Mouse (Mus musculus) forebrain, embryonic 11.5 days (tissue): Measurements from ENCODE around the gene Vmn2r124. TPM values are rescaled to one million over a fixed set of nuclear protein-coding genes. Genes with fewer than 3 reads are reported as not detected.
"Not testable (repeated sequence)": the region's sequence is repeated elsewhere in the genome, so short reads cannot be mapped to it uniquely, and the experiment has no call there.

Experiments used
- ATAC-seq: fragments of 200-750 bp; cut with Nextera tagmentation; replicated peaks from 2 replicates; pipeline ENCODE4 v1.8.0; 2017; ENCODE audit warnings: moderate TSS enrichment; ENCODE audit not compliant: low FRiP score
- DNase-seq: peaks from one replicate; pipeline ENCODE4 v3.0.0-alpha.2; 2017; ENCODE audit warnings: low spot score
- H3K27ac ChIP-seq: fragments of 300-500 bp; sonication (generic); 2 replicates; pipeline ENCODE4 v1.5.1; 2014; ENCODE audit warnings: low read depth, low read length
- H3K27me3 ChIP-seq: fragments of 300-500 bp; sonication (generic); 2 replicates; pipeline ENCODE4 v1.6.1; 2014; ENCODE audit warnings: mild to moderate bottlenecking, low read length, mixed read lengths; ENCODE audit not compliant: control insufficient read depth, insufficient read depth
- H3K36me3 ChIP-seq: fragments of 300-500 bp; sonication (generic); 2 replicates; pipeline ENCODE4 v1.6.1; 2014; ENCODE audit warnings: mild to moderate bottlenecking, low read length, moderate library complexity, mixed read lengths; ENCODE audit not compliant: control insufficient read depth, insufficient read depth
- H3K4me1 ChIP-seq: fragments of 300-500 bp; sonication (generic); replicated peaks from 2 replicates; pipeline ENCODE4 v1.6.1; 2014; ENCODE audit warnings: low read length, mixed read lengths; ENCODE audit not compliant: control insufficient read depth, insufficient read depth
- H3K4me2 ChIP-seq: fragments of 300-500 bp; sonication (generic); 2 replicates; pipeline ENCODE4 v1.6.1; 2014; ENCODE audit warnings: low read depth, mild to moderate bottlenecking, low read length, moderate library complexity, mixed read lengths; ENCODE audit not compliant: severe bottlenecking
- H3K4me3 ChIP-seq: fragments of 300-500 bp; sonication (generic); 2 replicates; pipeline ENCODE4 v1.5.1; 2014; ENCODE audit warnings: low read depth, low read length
- H3K9ac ChIP-seq: fragments of 300-500 bp; sonication (generic); 2 replicates; pipeline ENCODE4 v1.6.1; 2014; ENCODE audit warnings: low read length
- H3K9me3 ChIP-seq: fragments of 300-500 bp; sonication (generic); 2 replicates; pipeline ENCODE4 v1.6.1; 2016; ENCODE audit warnings: low read length, mixed read lengths; ENCODE audit not compliant: control insufficient read depth
- WGBS: fragments of 180-500 bp; shearing (Covaris S2); extraction: QIAGEN DNeasy Blood & Tissue Kit; methylation state at CpG from one replicate; pipeline ENCODE4 v1.1.7; 2014; 5-methylcytosine and 5-hydroxymethylcytosine counted together
- polyA plus RNA-seq: library from polyadenylated mRNA; unstranded; fragments of >200 nt; fragmentation: Nextera tagmentation; extraction: Ambion mirVana; gene quantifications from 2 replicates; pipeline ENCODE4 v1.2.1, GENCODE M21; 2014

Vmn2r124 gene
- not detected in 2 replicates for polyA plus RNA-seq

GRCm38 (mm10) chr17:18049124-18049523 is at the start of gene Vmn2r124:
Gene Vmn2r124 (plus strand): TSS chr17:18049424.
- no peak within 1 kb of the TSS for H3K4me2 ChIP-seq
- H3K4me1 ChIP-seq: no peaks in the 10 kb centered on the region
- DNase-seq (no peak), ATAC-seq (no peak)
- H3K36me3 ChIP-seq: no peaks in the 10 kb centered on the region
- WGBS: 62% methylated on average over 2 of the region's 2 CpGs
- no peak within 1 kb of the TSS for H3K27ac ChIP-seq
- no peak within 1 kb of the TSS for H3K9ac ChIP-seq
- H3K4me3 ChIP-seq: no peak within 1 kb of the TSS
- no peaks in the 10 kb centered on the region for H3K9me3 ChIP-seq
- H3K27me3 ChIP-seq: no peaks in the 10 kb centered on the region

- Histone ChIP-seq H3K4me1 (no peaks in the 10 kb centered on the region), H3K27ac (no peak overlapping the region), H3K36me3 (no peaks in the 10 kb centered on the region), H3K27me3 (no peaks in the 10 kb centered on the region), H3K4me2 (no peak overlapping the region), H3K9me3 (no peaks in the 10 kb centered on the region; the same call in 1 of the 2 replicates), H3K4me3 (no peak overlapping the region), H3K9ac (no peak overlapping the region)
- DNase-seq (no peak), ATAC-seq (no peak)
- WGBS: 90% methylated on average over 1 of the region's 1 CpGs
These were observed 44.5 kb upstream of the Vmn2r124 start for GRCm38 (mm10) chr17:18004752-18005151.

GRCm38 (mm10) chr17:18021433-18021832 is 27.8 kb upstream of the Vmn2r124 start, which contains the start of gene Fpr-rs4:
Gene Fpr-rs4 (plus strand): TSS chr17:18021733.
- 73% methylated on average over 2 of the region's 2 CpGs for WGBS
- Histone ChIP-seq H3K27ac (no peak within 1 kb of the TSS), H3K4me3 (no peak within 1 kb of the TSS), H3K27me3 (no peaks in the 10 kb centered on the region), H3K9ac (no peak within 1 kb of the TSS), H3K36me3 (no peaks in the 10 kb centered on the region), H3K9me3 (no peaks in the 10 kb centered on the region), H3K4me2 (no peak within 1 kb of the TSS), H3K4me1 (no peaks in the 10 kb centered on the region)
- no peak for ATAC-seq
- no peak for DNase-seq

- not testable (repeated sequence) for DNase-seq, H3K4me3 ChIP-seq, H3K9ac ChIP-seq, H3K36me3 ChIP-seq, H3K27ac ChIP-seq, H3K4me1 ChIP-seq, H3K9me3 ChIP-seq, ATAC-seq, H3K27me3 ChIP-seq, H3K4me2 ChIP-seq
These were observed 35.5 kb downstream of the Vmn2r124 start, which contains the start of gene Vmn2r91 for GRCm38 (mm10) chr17:18084716-18085115. Gene Vmn2r91 (plus strand): TSS chr17:18085016.

GRCm38 (mm10) chr17:18095626-18096025 is 46.4 kb downstream of the Vmn2r124 start:
- not testable (repeated sequence) for H3K9ac ChIP-seq, H3K36me3 ChIP-seq, DNase-seq, ATAC-seq, H3K9me3 ChIP-seq, H3K4me2 ChIP-seq, H3K4me3 ChIP-seq, H3K27ac ChIP-seq, H3K4me1 ChIP-seq, H3K27me3 ChIP-seq
- WGBS: 64% methylated on average over 1 of the region's 1 CpGs

- not testable (repeated sequence) for DNase-seq
These were observed 53.0 kb downstream of the Vmn2r124 start for GRCm38 (mm10) chr17:18102265-18102664.

More at GRCm38 (mm10) chr17:18102265-18102664, 53.0 kb downstream of the Vmn2r124 start:
- not testable (repeated sequence) for H3K27me3 ChIP-seq, H3K4me2 ChIP-seq, H3K9ac ChIP-seq, H3K36me3 ChIP-seq, H3K27ac ChIP-seq, H3K4me3 ChIP-seq, H3K9me3 ChIP-seq, ATAC-seq, H3K4me1 ChIP-seq
- 92% methylated on average over 3 of the region's 3 CpGs for WGBS

Other genes starting within 250 kb of the Vmn2r124 start
- gene Spaca6, start 222.3 kb upstream of the Vmn2r124 start, polyA plus RNA-seq: 38.3 and 43.0 TPM in 2 replicates
- 1.3 and 1.5 TPM in 2 replicates for gene Has1, start 194.2 kb upstream of the Vmn2r124 start, polyA plus RNA-seq
- 0.20 TPM in 1 of 2 replicates, not detected in the other for gene Fpr1, start 165.5 kb upstream of the Vmn2r124 start, polyA plus RNA-seq
- gene Fpr2, start 161.6 kb upstream of the Vmn2r124 start, polyA plus RNA-seq: not detected in 2 replicates
- gene Fpr3, start 161.6 kb upstream of the Vmn2r124 start, polyA plus RNA-seq: not detected in 2 replicates
- gene Fpr-rs4, start 27.7 kb upstream of the Vmn2r124 start, polyA plus RNA-seq: not detected in 2 replicates
- not detected in 2 replicates for gene Vmn2r91, start 35.6 kb downstream of the Vmn2r124 start, polyA plus RNA-seq
- gene Vmn2r92, start 102.5 kb downstream of the Vmn2r124 start, polyA plus RNA-seq: not detected in 2 replicates
- gene Vmn2r94, start 228.3 kb downstream of the Vmn2r124 start, polyA plus RNA-seq: not detected in 2 replicates
- not detected in 2 replicates for gene Vmn2r93, start 248.7 kb downstream of the Vmn2r124 start, polyA plus RNA-seq